Mouse (Mus musculus) gastrocnemius, adult 18-20 months (tissue): ENCODE measurements around the gene Olfr741. TPM values are rescaled to one million over a fixed set of nuclear protein-coding genes. Genes with fewer than 3 reads are reported as not detected.

Source experiments
- DNase-seq: peaks from one replicate; pipeline ENCODE4 v3.0.0; 2021; ENCODE audit warnings: low spot score
- long read RNA-seq, 2 experiments: library from polyadenylated mRNA; stranded (forward); transcript quantifications; one replicate each; pipeline ENCODE4 v2.0.0; 2021
- total RNA-seq, 2 experiments: library from RNA; stranded (reverse); gene quantifications; 2 replicates each; pipeline ENCODE4 v1.2.3; 2021

Olfr741 gene
- total RNA-seq: not detected
- long read RNA-seq, experiment 1: 0 reads
- long read RNA-seq, experiment 2: 0 reads

DNA sequence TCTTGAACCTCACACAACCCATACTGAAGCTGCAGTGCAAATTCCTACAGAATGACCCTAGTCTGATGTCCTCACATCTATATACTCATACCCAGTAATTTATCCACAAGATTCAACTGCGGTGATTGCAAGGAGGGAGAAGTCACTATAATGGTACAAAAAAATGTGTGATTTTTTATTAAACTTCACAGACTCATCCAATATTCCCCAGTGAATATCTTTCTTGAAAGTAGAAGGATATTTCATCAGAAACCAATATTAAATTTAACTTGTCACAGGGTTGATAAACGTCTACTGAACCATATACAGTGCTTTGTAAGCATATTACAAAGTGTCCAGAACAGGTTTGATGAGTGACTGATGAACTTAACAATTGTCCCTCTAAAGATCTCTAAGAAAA lies at the start of gene Olfr741:
TSS of gene Olfr741 (plus strand) at position 301 of the 400 bp plus-strand sequence.
- no peak for DNase-seq

DNA sequence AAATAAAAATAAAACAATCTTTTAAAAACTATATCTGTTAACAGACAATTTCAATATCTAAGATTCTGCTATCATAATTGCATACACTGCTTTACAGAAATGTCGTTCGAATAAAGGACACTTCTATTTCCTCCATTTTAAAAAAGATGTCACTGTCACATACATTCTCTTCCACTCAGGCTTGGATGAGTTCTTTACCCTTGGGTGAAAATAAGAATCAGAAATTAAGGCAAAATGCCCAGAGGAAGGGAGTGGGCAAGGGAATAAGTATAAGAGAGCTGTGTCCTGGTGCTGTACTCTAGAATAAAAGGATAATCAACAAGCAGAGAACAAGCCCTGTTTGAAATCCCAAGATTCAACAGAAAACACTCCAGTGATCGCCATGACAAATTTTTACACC lies 27.3 kb upstream of the Olfr741 start, which contains the start of gene Olfr740:
TSS of gene Olfr740 (plus strand) at position 301 of the 400 bp plus-strand sequence.
- DNase-seq: no peak

DNA sequence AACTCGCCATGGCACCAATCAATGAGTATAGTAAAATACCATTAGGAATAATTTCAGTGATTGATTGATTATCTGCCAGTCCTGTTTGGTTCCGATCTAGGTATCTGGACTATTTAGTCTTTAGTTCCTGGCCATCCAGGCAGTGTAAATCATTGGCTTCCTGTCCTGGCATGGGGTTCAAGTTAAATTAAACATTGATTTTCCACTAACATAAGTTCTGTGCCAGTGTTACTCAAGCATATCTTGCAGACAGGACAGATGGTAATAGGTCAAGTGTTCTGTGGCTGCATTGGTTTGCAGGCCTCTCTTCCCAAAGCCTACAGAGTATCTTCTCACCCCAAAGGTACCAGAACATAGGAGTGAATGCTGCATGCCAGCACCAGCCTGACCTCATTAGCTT lies 5.9 kb downstream of the Olfr741 start:
- no peak for DNase-seq

DNA sequence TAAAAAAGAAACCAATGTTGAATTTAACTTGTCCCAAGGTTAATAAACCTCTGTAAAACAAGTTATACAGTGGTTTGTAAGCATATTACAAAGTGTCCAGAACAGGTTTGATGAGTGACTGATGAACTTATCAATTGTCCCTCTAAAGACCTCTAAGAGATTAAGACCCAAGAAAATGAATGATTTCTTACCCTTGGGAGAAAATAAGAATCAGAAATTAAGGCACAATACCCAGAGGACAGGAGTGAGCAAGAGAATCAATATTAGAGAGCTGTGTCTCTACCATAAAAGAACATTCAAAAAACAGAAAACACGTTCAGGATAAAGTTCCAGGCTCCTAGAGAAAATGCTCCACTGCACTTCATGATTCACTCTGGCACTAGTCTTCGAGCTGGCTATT lies 30.8 kb downstream of the Olfr741 start, which contains the start of gene Olfr742:
TSS of gene Olfr742 (plus strand) at position 301 of the 400 bp plus-strand sequence.
- no peak for DNase-seq

DNA sequence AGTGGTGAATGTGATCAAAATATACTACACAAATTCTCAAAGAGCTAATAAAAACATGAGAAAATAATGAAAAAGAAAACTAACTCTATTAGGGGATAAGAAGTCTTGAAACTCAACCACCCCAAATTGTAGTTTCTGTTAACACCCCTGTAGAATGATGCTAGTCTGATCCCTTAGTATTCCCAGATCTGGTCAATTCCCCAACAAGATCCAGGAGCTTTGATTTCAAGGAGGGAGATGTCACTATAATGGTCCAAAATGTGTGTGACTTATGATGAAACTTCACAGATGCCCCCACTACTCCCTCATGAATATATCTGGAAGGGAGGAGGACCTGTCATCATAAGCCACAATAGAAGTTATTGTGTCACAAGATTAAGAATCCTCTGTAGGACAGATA lies 49.0 kb downstream of the Olfr741 start, which contains the start of gene Olfr743:
TSS of gene Olfr743 (plus strand) at position 301 of the 400 bp plus-strand sequence.
- no peak for DNase-seq

Other genes with a start within 250 kb of the Olfr741 start
- gene Olfr731, start 230.9 kb upstream of the Olfr741 start, total RNA-seq: not detected
- gene Olfr732, start 188.5 kb upstream of the Olfr741 start, total RNA-seq: not detected
- not detected for gene Olfr733, start 171.2 kb upstream of the Olfr741 start, total RNA-seq
- gene Olfr734, start 146.0 kb upstream of the Olfr741 start, total RNA-seq: not detected
- gene Olfr735, start 123.9 kb upstream of the Olfr741 start, total RNA-seq: not detected
- not detected for gene Tlr11, start 114.8 kb upstream of the Olfr741 start, total RNA-seq
- not detected for gene Olfr736, start 91.6 kb upstream of the Olfr741 start, total RNA-seq
- gene Olfr738, start 65.2 kb upstream of the Olfr741 start, total RNA-seq: not detected
- not detected for gene Olfr739, start 54.1 kb upstream of the Olfr741 start, total RNA-seq
- not detected for gene Olfr740, start 27.2 kb upstream of the Olfr741 start, total RNA-seq
- not detected for gene Olfr742, start 30.9 kb downstream of the Olfr741 start, total RNA-seq
- not detected for gene Olfr743, start 49.1 kb downstream of the Olfr741 start, total RNA-seq
- not detected for gene Olfr744, start 142.1 kb downstream of the Olfr741 start, total RNA-seq
- not detected for gene Olfr745, start 166.7 kb downstream of the Olfr741 start, total RNA-seq
- not detected for gene Olfr746, start 174.3 kb downstream of the Olfr741 start, total RNA-seq
- not detected for gene Olfr747, start 220.5 kb downstream of the Olfr741 start, total RNA-seq
- gene Olfr748, start 234.6 kb downstream of the Olfr741 start, total RNA-seq: not detected